Mouse (Mus musculus): ENCODE results near the gene Pitx1.

The Pitx1 gene

DNA sequence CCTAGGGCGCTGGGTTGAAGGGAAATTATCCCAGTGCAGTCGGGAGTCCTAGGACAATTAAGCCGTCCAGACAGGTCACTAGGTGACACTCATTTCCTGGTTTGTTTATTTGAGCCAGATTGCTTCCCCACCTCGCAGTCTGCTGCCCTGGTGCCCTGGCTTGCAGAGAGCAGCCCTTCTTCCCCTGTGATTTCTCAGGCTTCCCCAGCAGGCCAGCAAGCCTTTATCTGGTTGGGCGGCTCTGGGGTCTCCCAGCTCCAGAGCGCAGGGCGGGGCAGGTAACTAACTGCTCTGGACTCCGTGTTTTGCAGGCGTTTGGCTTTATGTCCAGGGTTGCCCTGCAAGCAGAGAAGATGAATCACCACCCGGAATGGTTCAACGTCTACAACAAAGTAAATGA, 60.9 kb downstream of the Pitx1 start:
- no peak for DNase-seq (ENCODE audit: low spot score)
